Comparison of ENCODE assay signal across 8 mouse cellular contexts in genomic region chr10:58812210-58813080, GRCm38 (mm10). TPM values are rescaled to one million over a fixed set of nuclear protein-coding genes. Genes with fewer than 3 reads are reported as not detected.
A peak's percentile ranks its signal among the peaks of the same experiment; 100 is the strongest.
DNase-seq lines count a peak whose midpoint lies in the region; ATAC-seq and TF ChIP-seq lines count a peak whose summit lies in the region.

No protein-coding gene starts in this region.

- no peaks in the 10 kb centered on the region for H3K36me3 ChIP-seq in C2C12 (ENCODE audit: control insufficient read depth, insufficient read depth)
- no peaks in the 10 kb centered on the region for H3K36me3 ChIP-seq in forebrain, embryonic 13.5 days (ENCODE audit: poor library complexity, severe bottlenecking)
- H3K36me3 ChIP-seq in heart, postnatal 0 days (replicated peaks; ENCODE audit: control insufficient read depth, insufficient read depth, low read length), result no peaks in the 10 kb centered on the region
- no peaks in the 10 kb centered on the region for H3K36me3 ChIP-seq in liver, embryonic 13.5 days
- H3K36me3 ChIP-seq in neural tube, embryonic 12.5 days, result no peaks in the 10 kb centered on the region

- peak overlapping the region; percentile 84 for H3K27ac ChIP-seq in forebrain, embryonic 13.5 days
- H3K27ac ChIP-seq in heart, postnatal 0 days (ENCODE audit: low read depth), result no peak overlapping the region
- no peak overlapping the region for H3K27ac ChIP-seq in liver, embryonic 13.5 days
- H3K27ac ChIP-seq in neural tube, embryonic 12.5 days, result no peak overlapping the region

- peaks cover 27% of the 10 kb centered on the region for H3K4me1 ChIP-seq in forebrain, embryonic 13.5 days
- H3K4me1 ChIP-seq in heart, postnatal 0 days (ENCODE audit: control insufficient read depth, insufficient read depth), result peaks cover 14% of the 10 kb centered on the region; the same call in 1 of the 2 replicates
- peaks cover 3% of the 10 kb centered on the region; the same call in 1 of the 2 replicates for H3K4me1 ChIP-seq in liver, embryonic 13.5 days (replicated peaks)
- 0 out of 2 replicates have a peak, but pooled peaks cover 18% of the 10 kb centered on the region for H3K4me1 ChIP-seq in neural tube, embryonic 12.5 days

- no peaks in the 10 kb centered on the region for H3K9me3 ChIP-seq in forebrain, embryonic 13.5 days (replicated peaks)
- no peaks in the 10 kb centered on the region for H3K9me3 ChIP-seq in heart, postnatal 0 days (replicated peaks; ENCODE audit: control insufficient read depth, low read length)
- no peaks in the 10 kb centered on the region for H3K9me3 ChIP-seq in liver, embryonic 13.5 days (replicated peaks)
- H3K9me3 ChIP-seq in neural tube, embryonic 12.5 days, result no peaks in the 10 kb centered on the region

- ATAC-seq in forebrain, embryonic 13.5 days, result peak; percentile 88
- peak; percentile 73 for ATAC-seq in heart, postnatal 0 days (ENCODE audit: insufficient read depth, low read depth)
- no peak for ATAC-seq in liver, embryonic 13.5 days (ENCODE audit: low read depth)
- peak; percentile 85 for ATAC-seq in neural tube, embryonic 12.5 days (ENCODE audit: low FRiP score, low read depth)

- no peak for TF ChIP-seq EP300 in heart, postnatal 0 days (IDR thresholded peaks at IDR 0.05; ENCODE audit: low read depth)

- no peak overlapping the region for H3K4me3 ChIP-seq in C2C12 (ENCODE audit: insufficient read depth, poor library complexity, severe bottlenecking)
- H3K4me3 ChIP-seq in forebrain, embryonic 13.5 days, result peak overlapping the region; percentile 79
- H3K4me3 ChIP-seq in heart, postnatal 0 days (ENCODE audit: low read depth, low read length), result peak overlapping the region; percentile 60
- H3K4me3 ChIP-seq in liver, embryonic 13.5 days (replicated peaks), result peak overlapping the region; percentile 43
- H3K4me3 ChIP-seq in neural tube, embryonic 12.5 days, result peak overlapping the region; percentile 65

- H3K9ac ChIP-seq in forebrain, embryonic 13.5 days, result peak overlapping the region; percentile 81
- H3K9ac ChIP-seq in heart, postnatal 0 days (replicated peaks; ENCODE audit: low read depth, low read length), result peak overlapping the region; percentile 12; the same call in 1 of the 2 replicates
- H3K9ac ChIP-seq in liver, embryonic 13.5 days, result no peak overlapping the region
- H3K9ac ChIP-seq in neural tube, embryonic 12.5 days, result peak overlapping the region; percentile 67

- H3K4me2 ChIP-seq in forebrain, embryonic 13.5 days, result peak overlapping the region; percentile 99
- peak overlapping the region; percentile 97 for H3K4me2 ChIP-seq in heart, postnatal 0 days (ENCODE audit: low read depth, low read length)
- peak overlapping the region; percentile 63 for H3K4me2 ChIP-seq in liver, embryonic 13.5 days
- H3K4me2 ChIP-seq in neural tube, embryonic 12.5 days (replicated peaks), result peak overlapping the region; percentile 100

- no peaks in the 10 kb centered on the region for H3K79me2 ChIP-seq in C2C12 (ENCODE audit: control insufficient read depth, insufficient read depth)

- DNase-seq in c-Kit-positive CD71-positive TER-119-negative erythroid progenitor cells, embryonic 14.5 days (ENCODE audit: low read depth), result peak; percentile 17
- peak; percentile 76 for DNase-seq in heart, postnatal 0 days (ENCODE audit: low spot score)
- peak; percentile 60 to 91 for DNase-seq in kidney, postnatal 36 days
- DNase-seq in liver, embryonic 13.5 days, result no peak
- peak; percentile 82 for DNase-seq in telencephalon, adult 2 months (ENCODE audit: low read depth, low spot score)

- no peaks in the 10 kb centered on the region for H3K79me3 ChIP-seq in C2C12 (ENCODE audit: low read depth)

- 0% methylated on average over 61 of the region's 63 CpGs for WGBS in forebrain, embryonic 13.5 days
- under 1% methylated on average over 58 of the region's 63 CpGs for WGBS in heart, postnatal 0 days
- under 1% methylated on average over 63 of the region's 63 CpGs for WGBS in liver, embryonic 13.5 days (ENCODE audit: insufficient replicate concordance)
- WGBS in neural tube, embryonic 12.5 days, result under 1% methylated on average over 63 of the region's 63 CpGs

- H3K27me3 ChIP-seq in C2C12 (ENCODE audit: control insufficient read depth, insufficient read depth, insufficient read length), result peaks cover 24% of the 10 kb centered on the region
- peaks cover 25% of the 10 kb centered on the region for H3K27me3 ChIP-seq in forebrain, embryonic 13.5 days
- peaks cover 74% of the 10 kb centered on the region for H3K27me3 ChIP-seq in heart, postnatal 0 days (ENCODE audit: control insufficient read depth, insufficient read depth, low read length)
- H3K27me3 ChIP-seq in liver, embryonic 13.5 days, result peaks cover 53% of the 10 kb centered on the region
- peaks cover 29% of the 10 kb centered on the region for H3K27me3 ChIP-seq in neural tube, embryonic 12.5 days (replicated peaks)

- peak; percentile 70 for TF ChIP-seq CTCF in C2C12 (IDR thresholded peaks at IDR 0.05; ENCODE audit: control insufficient read depth, insufficient read depth, insufficient read length)
- TF ChIP-seq CTCF in heart, postnatal 0 days (IDR thresholded peaks at IDR 0.05; ENCODE audit: low read depth), result peak; percentile 68

- H3ac ChIP-seq in C2C12 (ENCODE audit: control insufficient read depth, insufficient read length, low read depth), result peak overlapping the region; percentile 49

TF ChIP-seq in C2C12, 6 proteins besides CTCF, POLR2A, EP300 and RAD21:
- TF ChIP-seq MAX (IDR thresholded peaks at IDR 0.05), result no peak
- TF ChIP-seq USF1 (IDR thresholded peaks at IDR 0.05; ENCODE audit: low read depth), result no peak
- TF ChIP-seq MYOD1 (IDR thresholded peaks at IDR 0.05; ENCODE audit: control insufficient read depth, insufficient read length, low read depth), result no peak
- no peak for TF ChIP-seq MYOG (IDR thresholded peaks at IDR 0.05; ENCODE audit: control insufficient read depth, extremely low read depth, insufficient read length)
- no peak for TF ChIP-seq CEBPB (IDR thresholded peaks at IDR 0.05; ENCODE audit: low read depth)
- no peak for TF ChIP-seq FOSL1 (IDR thresholded peaks at IDR 0.05; ENCODE audit: insufficient read depth, low read length, poor library complexity, severe bottlenecking)

RNA-seq across cellular contexts. Expression of gene Sh3rf3, which starts 0.7 kb away (rescaled TPM):
- polyA plus RNA-seq in C2C12 (2012; fragmentation: generic; extraction: Trizol), result 0.14 TPM
- polyA plus RNA-seq in forebrain, embryonic 13.5 days (2015; fragmentation: Nextera tagmentation; extraction: Ambion mirVana), result 6.1 TPM in 2 replicates
- total RNA-seq in heart, postnatal 0 days (2014; rRNA removed; ENCODE audit: low replicate concordance), result not detected in 2 replicates
- 0.18 TPM in 2 replicates for polyA plus RNA-seq in heart, postnatal 0 days (2015; fragmentation: Nextera tagmentation; extraction: Ambion mirVana)
- not detected in 2 replicates for polyA plus RNA-seq in liver, embryonic 13.5 days (2015; fragmentation: Nextera tagmentation; extraction: Ambion mirVana)
- polyA plus RNA-seq in neural tube, embryonic 12.5 days (2016; fragmentation: Nextera tagmentation; extraction: Ambion mirVana), result 3.6 and 6.3 TPM in 2 replicates
